Mouse (Mus musculus): ENCODE results near the gene Cbx7.
"Not testable (repeated sequence)": the region's sequence is repeated elsewhere in the genome, so short reads cannot be mapped to it uniquely, and the experiment has no call there.

The Cbx7 gene

GRCm38 (mm10) chr15:79946790-79947189 is 24.1 kb downstream of the Cbx7 start:
- peak; percentile 59 for DNase-seq

- peak; percentile 95 for DNase-seq
These were observed 24.9 kb downstream of the Cbx7 start for GRCm38 (mm10) chr15:79946022-79946421.

- no peak for DNase-seq
These were observed 26.0 kb downstream of the Cbx7 start for GRCm38 (mm10) chr15:79944948-79945347.

- no peak for DNase-seq
These were observed 27.3 kb downstream of the Cbx7 start for GRCm38 (mm10) chr15:79943584-79943983.

GRCm38 (mm10) chr15:79942541-79942940 is 28.4 kb downstream of the Cbx7 start:
- DNase-seq, result no peak

GRCm38 (mm10) chr15:79940932-79941331 is 30.0 kb downstream of the Cbx7 start:
- DNase-seq, result peak; percentile 72

DNA sequence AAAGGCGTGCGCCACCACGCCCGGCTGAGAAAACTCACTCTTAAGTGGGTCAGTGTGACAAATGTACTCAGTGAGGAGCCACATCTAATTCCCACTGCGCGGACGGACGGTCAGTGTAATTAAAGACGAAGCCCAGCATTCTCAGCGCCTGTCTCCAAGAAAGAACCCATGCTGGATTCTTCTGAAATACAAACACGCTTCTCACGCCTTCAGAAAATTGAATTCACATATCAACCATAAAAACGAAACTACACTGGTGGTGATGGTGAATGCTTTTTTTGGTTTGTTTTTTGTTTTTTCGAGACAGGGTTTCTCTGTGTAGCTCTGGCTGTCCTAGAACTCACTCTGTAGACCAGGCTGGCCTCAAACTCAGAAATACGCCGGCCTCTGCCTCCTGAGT is 31.0 kb downstream of the Cbx7 start:
- DNase-seq, result no peak

DNA sequence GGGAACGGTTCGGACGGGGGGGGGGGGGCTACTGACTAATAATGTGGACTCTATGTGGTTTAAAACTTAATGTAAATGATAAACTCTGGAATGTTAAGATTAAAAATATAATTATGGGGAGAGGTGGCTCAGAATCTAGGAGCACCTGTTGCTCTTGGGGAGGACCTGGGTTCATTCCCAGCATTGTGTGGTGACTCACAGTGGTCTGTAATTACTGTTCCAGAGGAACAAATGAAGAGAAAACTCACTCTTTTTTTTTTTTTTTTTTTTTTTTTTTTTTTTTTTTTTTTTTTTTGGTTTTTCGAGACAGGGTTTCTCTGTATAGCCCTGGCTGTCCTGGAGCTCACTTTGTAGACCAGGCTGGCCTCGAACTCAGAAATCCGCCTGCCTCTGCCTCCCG is 31.4 kb downstream of the Cbx7 start:
- DNase-seq, result not testable (repeated sequence)

DNA sequence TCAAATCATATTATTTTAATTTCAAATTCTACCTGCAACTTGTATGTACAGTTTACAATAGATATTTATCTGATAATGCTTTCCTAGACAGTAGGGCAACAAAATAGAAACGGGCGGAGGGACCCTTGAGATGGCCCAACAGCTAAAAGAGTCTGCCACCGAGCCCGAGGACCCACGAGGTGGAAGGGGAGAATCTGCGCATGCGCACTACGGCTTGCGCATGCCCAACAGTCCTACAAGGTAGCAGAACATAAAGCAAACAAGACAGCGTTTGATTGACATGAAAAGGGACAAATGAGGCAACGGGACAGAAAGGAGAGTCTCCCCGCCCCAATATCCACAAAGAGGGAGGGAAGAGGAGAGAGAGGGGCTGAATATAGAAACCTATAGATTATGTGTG is 31.9 kb downstream of the Cbx7 start:
- DNase-seq, result no peak

- no peak for DNase-seq
These were observed 34.6 kb downstream of the Cbx7 start for GRCm38 (mm10) chr15:79936374-79936751.

- DNase-seq, result peak; percentile 70
These were observed 35.1 kb downstream of the Cbx7 start for GRCm38 (mm10) chr15:79935654-79936373.

DNA sequence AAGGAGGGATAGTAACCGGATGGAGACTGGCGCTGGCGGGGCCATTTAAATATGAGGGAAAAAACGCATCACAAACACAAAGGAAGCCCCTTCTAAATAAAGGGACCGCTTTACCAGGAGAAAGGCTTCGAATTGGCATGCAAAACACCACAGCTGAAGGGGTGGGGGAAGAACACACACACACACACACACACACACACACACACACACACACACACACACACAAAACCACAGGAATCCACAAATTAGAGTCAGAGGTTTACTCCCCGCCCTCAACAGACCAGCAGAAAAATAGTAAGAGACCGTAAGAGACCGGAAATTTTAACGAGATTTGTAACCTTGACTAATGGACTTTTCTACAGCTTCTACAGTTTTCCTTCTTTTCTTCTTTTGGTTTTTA is 36.1 kb downstream of the Cbx7 start:
- no peak for DNase-seq

DNA sequence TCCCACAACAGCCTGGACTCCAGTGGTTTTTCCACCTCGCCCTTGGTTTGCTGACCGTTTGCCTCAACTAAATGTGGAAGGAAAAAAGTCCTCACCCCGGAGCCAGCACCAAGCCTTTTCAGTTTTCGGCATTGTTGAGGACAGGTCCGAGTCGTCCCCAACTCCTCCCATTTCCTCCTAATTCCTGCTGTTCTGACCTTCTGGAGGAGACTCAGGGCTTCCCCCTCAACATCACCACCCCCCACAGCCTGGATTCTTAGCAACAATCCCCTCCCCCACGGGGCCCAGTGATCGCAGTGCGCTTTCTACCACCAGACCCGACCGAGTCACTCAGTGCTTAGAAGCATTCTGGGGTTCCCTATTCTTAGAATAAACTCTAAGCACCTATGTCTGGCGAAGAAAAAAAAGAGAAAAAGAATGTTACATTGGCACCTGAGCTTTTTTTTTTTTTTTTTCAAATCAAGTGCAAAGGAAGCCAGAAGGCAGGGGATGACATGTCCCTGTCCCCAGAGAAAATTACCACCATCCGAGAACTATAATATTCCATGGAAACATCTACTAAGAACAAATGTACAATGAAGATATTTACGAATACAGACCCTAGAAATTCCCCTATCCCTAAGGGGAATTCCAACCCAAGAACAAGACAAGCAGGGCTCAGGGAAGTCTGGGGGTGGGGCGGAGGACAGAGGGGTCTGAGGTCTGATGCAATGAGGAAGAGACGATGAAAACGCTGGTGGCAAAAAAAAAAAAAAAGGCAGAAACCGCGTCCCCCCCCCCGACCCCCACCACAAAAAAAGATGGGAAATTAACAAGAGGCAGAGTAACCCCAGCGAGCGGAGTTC is 37.0 kb downstream of the Cbx7 start:
- no peak for DNase-seq

- DNase-seq, result no peak
These were observed 37.8 kb downstream of the Cbx7 start for GRCm38 (mm10) chr15:79933052-79933669.

DNA sequence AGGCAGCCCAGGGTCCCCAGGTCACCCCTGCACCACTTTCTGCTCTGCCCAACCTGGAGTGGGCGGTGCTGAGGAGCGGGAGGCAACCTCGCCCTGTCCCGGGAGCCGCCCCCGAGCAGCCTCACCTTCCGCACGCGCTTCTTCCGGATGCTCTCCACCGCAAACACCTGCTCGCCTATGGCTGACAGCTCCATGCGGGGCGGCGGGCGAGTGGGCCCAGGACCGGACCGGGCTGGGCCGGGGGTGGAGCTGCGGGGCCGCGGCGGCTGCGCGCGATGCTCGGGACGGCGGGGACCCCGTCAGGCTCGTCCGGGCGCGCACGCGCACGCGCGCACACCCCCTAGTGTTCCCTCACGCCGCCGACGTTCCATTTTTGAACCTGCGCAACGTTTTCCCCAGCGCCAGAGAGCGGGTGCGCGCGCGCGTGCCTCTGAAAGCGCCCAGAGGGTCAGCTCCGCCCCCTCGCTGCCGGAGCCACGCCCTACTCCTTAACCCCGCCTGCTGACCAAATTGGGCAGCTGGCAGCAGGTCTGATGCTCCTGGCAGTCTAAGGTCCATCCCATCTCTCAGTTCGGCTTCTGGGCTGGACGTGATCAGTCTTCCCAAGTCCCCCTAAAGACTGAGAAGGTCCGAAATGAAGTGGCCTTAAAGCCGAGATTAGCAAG is 38.5 kb downstream of the Cbx7 start:
- DNase-seq, result peak; percentile 97

GRCm38 (mm10) chr15:79931496-79932141 is 39.3 kb downstream of the Cbx7 start:
- DNase-seq, result peak; percentile 59

- no peak for DNase-seq
These were observed 41.2 kb downstream of the Cbx7 start for GRCm38 (mm10) chr15:79929734-79930133.

DNA sequence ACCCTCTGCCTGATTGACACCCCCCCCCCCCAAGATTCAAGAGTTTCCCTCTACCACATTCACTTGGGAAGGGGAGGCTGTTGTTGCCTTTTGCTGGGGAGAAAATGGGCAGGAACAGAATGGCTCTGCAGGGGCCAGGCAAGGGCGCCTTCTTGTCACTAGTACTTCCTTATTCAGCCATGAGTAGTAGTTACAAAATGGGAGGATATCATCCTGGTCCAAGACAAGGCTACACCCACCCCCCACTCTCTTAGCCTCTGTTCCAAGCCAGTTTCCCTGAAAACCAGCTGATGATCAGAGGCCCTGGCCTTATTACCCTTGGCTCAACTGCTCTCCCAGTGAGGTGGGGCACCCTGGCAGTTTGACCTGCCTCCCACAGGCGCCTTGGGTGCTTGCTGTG is 42.2 kb downstream of the Cbx7 start:
- no peak for DNase-seq

- no peak for DNase-seq
These were observed 42.6 kb downstream of the Cbx7 start for GRCm38 (mm10) chr15:79928316-79928715.

GRCm38 (mm10) chr15:79927637-79928122 is 43.2 kb downstream of the Cbx7 start:
- peak; percentile 99 for DNase-seq

GRCm38 (mm10) chr15:79926856-79927416 is 44.0 kb downstream of the Cbx7 start:
- no peak for DNase-seq

GRCm38 (mm10) chr15:79919787-79920186 is 51.1 kb downstream of the Cbx7 start:
- no peak for DNase-seq
